Mouse (Mus musculus): ENCODE data around the gene Ccdc78. TPM values are rescaled to one million over a fixed set of nuclear protein-coding genes. Genes with fewer than 3 reads are reported as not detected.
A peak's percentile ranks its signal among the peaks of the same experiment; 100 is the strongest.

The Ccdc78 gene
- total RNA-seq, 2 experiments from 2014 or later: 0.36 to 0.40 TPM

GRCm38 (mm10) chr17:25809606-25810340 is 23.4 kb downstream of the Ccdc78 start:
- DNase-seq (ENCODE audit: low spot score in 2 of 2): no peak

- no peak for DNase-seq (ENCODE audit: low spot score in 2 of 2)
Measured at GRCm38 (mm10) chr17:25810890-25811289, 24.5 kb downstream of the Ccdc78 start.

- peak; percentile 86 to 88 for DNase-seq (ENCODE audit: low spot score in 2 of 2)
Measured at GRCm38 (mm10) chr17:25813471-25813870, 27.1 kb downstream of the Ccdc78 start.

- no peak for DNase-seq (ENCODE audit: low spot score in 2 of 2)
Measured at GRCm38 (mm10) chr17:25817662-25818061, 31.3 kb downstream of the Ccdc78 start.

- DNase-seq (ENCODE audit: low spot score in 2 of 2): no peak
Measured at GRCm38 (mm10) chr17:25818851-25819780, 32.7 kb downstream of the Ccdc78 start.

GRCm38 (mm10) chr17:25823452-25823851 is 37.1 kb downstream of the Ccdc78 start, which contains the start of gene Wdr24:
TSS of gene Wdr24 (plus strand) at chr17:25823627.
- peak; percentile 75 to 91 for DNase-seq (ENCODE audit: low spot score in 2 of 2)

GRCm38 (mm10) chr17:25824362-25825142 is 38.2 kb downstream of the Ccdc78 start:
- no peak for DNase-seq (ENCODE audit: low spot score in 2 of 2)

- no peak for DNase-seq (ENCODE audit: low spot score in 2 of 2)
Measured at GRCm38 (mm10) chr17:25825311-25825710, 38.9 kb downstream of the Ccdc78 start.

- DNase-seq (ENCODE audit: low spot score in 2 of 2): no peak
Measured at GRCm38 (mm10) chr17:25825984-25826570, 39.7 kb downstream of the Ccdc78 start.

GRCm38 (mm10) chr17:25827011-25827410 is 40.6 kb downstream of the Ccdc78 start:
- DNase-seq (ENCODE audit: low spot score in 2 of 2): no peak

- no peak for DNase-seq (ENCODE audit: low spot score in 2 of 2)
Measured at GRCm38 (mm10) chr17:25827546-25828222, 41.3 kb downstream of the Ccdc78 start.

GRCm38 (mm10) chr17:25828223-25828594 is 41.8 kb downstream of the Ccdc78 start:
- DNase-seq (ENCODE audit: low spot score in 2 of 2): no peak

- peak; percentile 73 to 92 for DNase-seq (ENCODE audit: low spot score in 2 of 2)
Measured at GRCm38 (mm10) chr17:25828712-25829557, 42.6 kb downstream of the Ccdc78 start, which contains the start of gene Jmjd8. TSS of gene Jmjd8 (plus strand) at chr17:25828867.

GRCm38 (mm10) chr17:25829558-25830017 is 43.2 kb downstream of the Ccdc78 start:
- DNase-seq (ENCODE audit: low spot score in 2 of 2): no peak

- no peak for DNase-seq (ENCODE audit: low spot score in 2 of 2)
Measured at GRCm38 (mm10) chr17:25830200-25830753, 43.9 kb downstream of the Ccdc78 start.

GRCm38 (mm10) chr17:25830806-25831431 is 44.5 kb downstream of the Ccdc78 start:
- DNase-seq (ENCODE audit: low spot score in 2 of 2): no peak

GRCm38 (mm10) chr17:25831451-25832281 is 45.3 kb downstream of the Ccdc78 start:
- no peak for DNase-seq (ENCODE audit: low spot score in 2 of 2)

Data from layer of hippocampus, adult 18-20 months (tissue).